In the genomic region with DNA sequence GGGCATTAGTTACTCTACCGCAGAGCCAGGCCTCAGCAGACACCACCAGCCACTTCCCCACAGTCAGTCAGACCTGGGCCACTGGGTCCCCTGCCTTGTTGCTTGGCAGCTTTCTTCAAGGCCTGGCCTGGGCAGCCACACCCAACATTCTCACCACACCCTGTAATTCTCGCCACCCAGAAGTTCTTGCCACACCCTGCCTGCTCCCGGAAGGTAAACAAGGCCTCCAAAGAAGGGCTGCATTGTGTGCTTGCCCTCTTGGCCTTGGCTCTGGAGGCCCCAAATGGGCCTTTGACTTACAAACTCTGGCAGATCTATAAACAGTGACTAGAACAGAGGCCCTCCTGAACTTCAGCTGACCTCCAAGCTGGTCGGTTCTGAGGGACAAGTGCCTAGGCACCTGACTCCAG, we compare ENCODE assay signal across 9 mouse cellular contexts.
DNase-seq lines count a peak whose midpoint lies in the region; ATAC-seq and TF ChIP-seq lines count a peak whose summit lies in the region.
"Had no signal": no experiment of that assay in that cellular context is flagged by ENCODE, and none has a peak within 500 bp of the region (broad histone marks: within the 10 kb centered on the region; RNA-seq: fewer than 3 reads in every experiment).

No protein-coding gene starts in this region.

- no peak overlapping the region for H3K4me3 ChIP-seq in neural tube, embryonic 14.5 days (ENCODE audit: low read depth, low read length)
- H3K4me3 ChIP-seq in neural tube, embryonic 15.5 days (replicated peaks) = no peak overlapping the region
- H3K4me3 ChIP-seq in embryonic facial prominence, embryonic 14.5 days (ENCODE audit: low read depth, low read length) = no peak overlapping the region
- H3K4me3 ChIP-seq in kidney, adult 2 months (ENCODE audit: insufficient read depth, low read depth, low read length) = no peak overlapping the region
- no peak overlapping the region for H3K4me3 ChIP-seq in lung, embryonic 16.5 days (ENCODE audit: low read length)
- H3K4me3 ChIP-seq in stomach, embryonic 16.5 days (replicated peaks; ENCODE audit: low read length) = no peak overlapping the region
- H3K4me3 ChIP-seq in forebrain, embryonic 15.5 days = no peak overlapping the region
- H3K4me3 ChIP-seq: neural tube, embryonic 13.5 days had no signal

- 35% methylated on average over 4 of the region's 4 CpGs for WGBS in neural tube, embryonic 14.5 days
- WGBS in neural tube, embryonic 15.5 days = 40% methylated on average over 4 of the region's 4 CpGs
- 19% methylated on average over 2 of the region's 4 CpGs for WGBS in embryonic facial prominence, embryonic 14.5 days
- WGBS in kidney, adult 2 months = 27% methylated on average over 4 of the region's 4 CpGs
- WGBS in lung, embryonic 16.5 days = 23% methylated on average over 4 of the region's 4 CpGs
- WGBS in stomach, embryonic 16.5 days = 32% methylated on average over 4 of the region's 4 CpGs
- 70% methylated on average over 4 of the region's 4 CpGs for WGBS in forebrain, embryonic 15.5 days

- H3K36me3 ChIP-seq in neural tube, embryonic 14.5 days (ENCODE audit: control insufficient read depth, insufficient read depth, low read length) = no peaks in the 10 kb centered on the region
- H3K36me3 ChIP-seq in neural tube, embryonic 15.5 days = no peaks in the 10 kb centered on the region
- no peaks in the 10 kb centered on the region for H3K36me3 ChIP-seq in embryonic facial prominence, embryonic 14.5 days (ENCODE audit: control insufficient read depth, insufficient read depth, low read length)
- H3K36me3 ChIP-seq in kidney, adult 2 months (ENCODE audit: control insufficient read depth, insufficient read depth, low read length) = no peaks in the 10 kb centered on the region
- no peaks in the 10 kb centered on the region for H3K36me3 ChIP-seq in lung, embryonic 16.5 days (ENCODE audit: control insufficient read depth, insufficient read depth, low read length)
- H3K36me3 ChIP-seq in stomach, embryonic 16.5 days (ENCODE audit: control insufficient read depth, insufficient read depth, low read length) = no peaks in the 10 kb centered on the region
- no peaks in the 10 kb centered on the region for H3K36me3 ChIP-seq in forebrain, embryonic 15.5 days
- H3K36me3 ChIP-seq: neural tube, embryonic 13.5 days had no signal

- DNase-seq in embryonic facial prominence, embryonic 14.5 days (ENCODE audit: low spot score) = peak; percentile 79
- DNase-seq in kidney, adult 2 months = peak; percentile 61
- no peak for DNase-seq in layer of hippocampus, postnatal 14 days (ENCODE audit: low spot score in 2 of 2)

- H3K4me1 ChIP-seq in neural tube, embryonic 14.5 days (ENCODE audit: control insufficient read depth, insufficient read depth, low read length) = no peaks in the 10 kb centered on the region
- H3K4me1 ChIP-seq in neural tube, embryonic 15.5 days = peaks cover 24% of the 10 kb centered on the region
- peaks cover 33% of the 10 kb centered on the region for H3K4me1 ChIP-seq in embryonic facial prominence, embryonic 14.5 days (ENCODE audit: control insufficient read depth, insufficient read depth, low read length)
- H3K4me1 ChIP-seq in kidney, adult 2 months (ENCODE audit: control insufficient read depth, insufficient read depth, low read length) = peaks cover 21% of the 10 kb centered on the region
- H3K4me1 ChIP-seq in lung, embryonic 16.5 days (replicated peaks; ENCODE audit: control insufficient read depth, insufficient read depth, low read length) = peaks cover 32% of the 10 kb centered on the region
- peaks cover 46% of the 10 kb centered on the region for H3K4me1 ChIP-seq in stomach, embryonic 16.5 days (ENCODE audit: control insufficient read depth, insufficient read depth, low read length)
- peaks cover 20% of the 10 kb centered on the region for H3K4me1 ChIP-seq in forebrain, embryonic 15.5 days

- no peak overlapping the region for H3K27ac ChIP-seq in neural tube, embryonic 14.5 days (ENCODE audit: low read depth, low read length)
- no peak overlapping the region for H3K27ac ChIP-seq in neural tube, embryonic 15.5 days (replicated peaks)
- no peak overlapping the region for H3K27ac ChIP-seq in embryonic facial prominence, embryonic 14.5 days (replicated peaks; ENCODE audit: low read depth, low read length)
- H3K27ac ChIP-seq in kidney, adult 2 months (ENCODE audit: insufficient read depth, low read depth, low read length) = peak overlapping the region; percentile 7; the same call in 1 of the 2 replicates
- H3K27ac ChIP-seq in lung, embryonic 16.5 days (ENCODE audit: low read length) = peak overlapping the region; percentile 86
- peak overlapping the region; percentile 85 for H3K27ac ChIP-seq in stomach, embryonic 16.5 days (ENCODE audit: low read length)
- H3K27ac ChIP-seq in forebrain, embryonic 15.5 days (replicated peaks) = no peak overlapping the region
- H3K27ac ChIP-seq: neural tube, embryonic 13.5 days had no signal

- H3K4me2 ChIP-seq in neural tube, embryonic 14.5 days (ENCODE audit: low read depth, low read length) = no peak overlapping the region
- no peak overlapping the region for H3K4me2 ChIP-seq in neural tube, embryonic 15.5 days
- H3K4me2 ChIP-seq in embryonic facial prominence, embryonic 14.5 days (ENCODE audit: low read depth, low read length) = no peak overlapping the region
- H3K4me2 ChIP-seq in lung, embryonic 16.5 days (ENCODE audit: low read depth, low read length) = no peak overlapping the region
- 0 out of 2 replicates have a peak overlapping the region, but pooled peaks have one; percentile 0 for H3K4me2 ChIP-seq in stomach, embryonic 16.5 days (ENCODE audit: low read depth, low read length)
- H3K4me2 ChIP-seq in forebrain, embryonic 15.5 days (replicated peaks) = no peak overlapping the region
- H3K4me2 ChIP-seq: neural tube, embryonic 13.5 days had no signal

- ATAC-seq in neural tube, embryonic 14.5 days (ENCODE audit: low read depth) = 0 out of 2 replicates have a peak, but pooled peaks have one; percentile 18
- no peak for ATAC-seq in neural tube, embryonic 15.5 days (ENCODE audit: low FRiP score)
- peak; percentile 31; the same call in 1 of the 2 replicates for ATAC-seq in embryonic facial prominence, embryonic 14.5 days (ENCODE audit: low read depth)
- ATAC-seq in lung, embryonic 16.5 days (ENCODE audit: low read depth) = peak; percentile 63
- peak; percentile 75 for ATAC-seq in stomach, embryonic 16.5 days (ENCODE audit: insufficient read depth, low FRiP score)
- ATAC-seq in forebrain, embryonic 15.5 days (replicated peaks) = no peak

- no peak overlapping the region for H3K9ac ChIP-seq in neural tube, embryonic 14.5 days (replicated peaks; ENCODE audit: low read depth, low read length)
- H3K9ac ChIP-seq in neural tube, embryonic 15.5 days (replicated peaks) = no peak overlapping the region
- H3K9ac ChIP-seq in embryonic facial prominence, embryonic 14.5 days (ENCODE audit: low read depth, low read length) = no peak overlapping the region
- H3K9ac ChIP-seq in lung, embryonic 16.5 days (ENCODE audit: low read length) = peak overlapping the region; percentile 8; the same call in 1 of the 2 replicates
- H3K9ac ChIP-seq in stomach, embryonic 16.5 days (ENCODE audit: low read length) = no peak overlapping the region
- H3K9ac ChIP-seq in forebrain, embryonic 15.5 days (replicated peaks) = no peak overlapping the region
- H3K9ac ChIP-seq: neural tube, embryonic 13.5 days had no signal

- H3K27me3 ChIP-seq in neural tube, embryonic 14.5 days (ENCODE audit: control insufficient read depth, insufficient read depth, low read length) = no peaks in the 10 kb centered on the region
- no peaks in the 10 kb centered on the region for H3K27me3 ChIP-seq in neural tube, embryonic 15.5 days (replicated peaks)
- H3K27me3 ChIP-seq in embryonic facial prominence, embryonic 14.5 days (replicated peaks; ENCODE audit: control insufficient read depth, insufficient read depth, low read length) = no peaks in the 10 kb centered on the region
- no peaks in the 10 kb centered on the region for H3K27me3 ChIP-seq in kidney, adult 2 months (replicated peaks; ENCODE audit: control insufficient read depth, insufficient read depth, low read length)
- H3K27me3 ChIP-seq in lung, embryonic 16.5 days (ENCODE audit: control insufficient read depth, insufficient read depth, low read depth, low read length) = no peaks in the 10 kb centered on the region
- H3K27me3 ChIP-seq in stomach, embryonic 16.5 days (ENCODE audit: control insufficient read depth, insufficient read depth, low read length) = no peaks in the 10 kb centered on the region
- H3K27me3 ChIP-seq in forebrain, embryonic 15.5 days = no peaks in the 10 kb centered on the region
- H3K27me3 ChIP-seq: neural tube, embryonic 13.5 days had no signal

- TF ChIP-seq CTCF in kidney, adult 2 months (conservative IDR thresholded peaks at IDR 0.05; ENCODE audit: insufficient read depth, insufficient read length, low read depth, low read length) = no peak

- no peak for TF ChIP-seq POLR2A in kidney, adult 2 months (IDR thresholded peaks at IDR 0.05; ENCODE audit: low read depth, low read length)

- no peaks in the 10 kb centered on the region for H3K9me3 ChIP-seq in neural tube, embryonic 14.5 days (ENCODE audit: control insufficient read depth, low read length)
- no peaks in the 10 kb centered on the region for H3K9me3 ChIP-seq in neural tube, embryonic 15.5 days (replicated peaks)
- no peaks in the 10 kb centered on the region for H3K9me3 ChIP-seq in embryonic facial prominence, embryonic 14.5 days (ENCODE audit: control insufficient read depth, low read length)
- H3K9me3 ChIP-seq in lung, embryonic 16.5 days (ENCODE audit: control insufficient read depth, low read length) = no peaks in the 10 kb centered on the region
- H3K9me3 ChIP-seq in stomach, embryonic 16.5 days (replicated peaks; ENCODE audit: control insufficient read depth, low read length) = no peaks in the 10 kb centered on the region
- H3K9me3 ChIP-seq in forebrain, embryonic 15.5 days = no peaks in the 10 kb centered on the region
- H3K9me3 ChIP-seq: neural tube, embryonic 13.5 days had no signal

Comparison
In these comparisons a context has a peak if more than half of its experiments do, and no peak if none do; other contexts are left out.
1. ATAC-seq: peak in neural tube, embryonic 14.5 days (single experiment), embryonic facial prominence, embryonic 14.5 days (single experiment), lung, embryonic 16.5 days (single experiment) and stomach, embryonic 16.5 days (single experiment); none in neural tube, embryonic 15.5 days (single experiment) and forebrain, embryonic 15.5 days (single experiment).
2. H3K27ac ChIP-seq: peak in kidney, adult 2 months (single experiment), lung, embryonic 16.5 days (single experiment) and stomach, embryonic 16.5 days (single experiment); none in neural tube, embryonic 14.5 days (single experiment), neural tube, embryonic 15.5 days (single experiment), embryonic facial prominence, embryonic 14.5 days (single experiment) and forebrain, embryonic 15.5 days (single experiment).
3. DNase-seq: peak in embryonic facial prominence, embryonic 14.5 days (single experiment) and kidney, adult 2 months (single experiment); none in layer of hippocampus, postnatal 14 days (0 of 2).